Mouse (Mus musculus) bone marrow macrophage, adult 2 months (primary cell): ENCODE results near the gene Rapgef2.

Source experiments
- CTCF ChIP-seq: IDR thresholded peaks from 2 replicates; pipeline ENCODE4 v1.5.1; 2012; ENCODE audit warnings: low read depth, mild to moderate bottlenecking, low read length, moderate library complexity
- POLR2A ChIP-seq: IDR thresholded peaks from 2 replicates; pipeline ENCODE4 v1.6.1; 2012; ENCODE audit warnings: mild to moderate bottlenecking, low read depth, low read length, borderline replicate concordance

DNA sequence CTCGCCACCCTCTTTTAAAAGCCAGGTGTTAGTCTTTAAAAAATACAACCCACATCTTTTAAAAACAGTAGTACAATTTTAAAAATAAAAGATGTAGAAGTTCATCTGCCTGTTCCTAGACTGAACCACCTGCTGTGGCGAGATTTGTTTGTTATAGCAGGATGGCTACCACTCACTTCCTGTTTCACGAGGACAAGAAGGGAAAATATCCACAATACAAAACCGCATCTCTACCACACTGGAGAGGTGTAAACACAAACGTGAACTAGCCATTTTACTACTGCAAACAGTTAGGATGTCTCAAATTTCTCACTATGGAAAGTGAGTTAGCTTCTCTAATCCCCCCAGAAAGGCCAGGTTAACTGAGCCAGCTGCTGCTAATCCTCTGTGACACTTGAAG lies 76.1 kb downstream of the Rapgef2 start:
- TF ChIP-seq POLR2A, result no peak
- no peak for TF ChIP-seq CTCF
